Mouse (Mus musculus): ENCODE measurements around the gene Pgpep1.

The Pgpep1 gene

DNA sequence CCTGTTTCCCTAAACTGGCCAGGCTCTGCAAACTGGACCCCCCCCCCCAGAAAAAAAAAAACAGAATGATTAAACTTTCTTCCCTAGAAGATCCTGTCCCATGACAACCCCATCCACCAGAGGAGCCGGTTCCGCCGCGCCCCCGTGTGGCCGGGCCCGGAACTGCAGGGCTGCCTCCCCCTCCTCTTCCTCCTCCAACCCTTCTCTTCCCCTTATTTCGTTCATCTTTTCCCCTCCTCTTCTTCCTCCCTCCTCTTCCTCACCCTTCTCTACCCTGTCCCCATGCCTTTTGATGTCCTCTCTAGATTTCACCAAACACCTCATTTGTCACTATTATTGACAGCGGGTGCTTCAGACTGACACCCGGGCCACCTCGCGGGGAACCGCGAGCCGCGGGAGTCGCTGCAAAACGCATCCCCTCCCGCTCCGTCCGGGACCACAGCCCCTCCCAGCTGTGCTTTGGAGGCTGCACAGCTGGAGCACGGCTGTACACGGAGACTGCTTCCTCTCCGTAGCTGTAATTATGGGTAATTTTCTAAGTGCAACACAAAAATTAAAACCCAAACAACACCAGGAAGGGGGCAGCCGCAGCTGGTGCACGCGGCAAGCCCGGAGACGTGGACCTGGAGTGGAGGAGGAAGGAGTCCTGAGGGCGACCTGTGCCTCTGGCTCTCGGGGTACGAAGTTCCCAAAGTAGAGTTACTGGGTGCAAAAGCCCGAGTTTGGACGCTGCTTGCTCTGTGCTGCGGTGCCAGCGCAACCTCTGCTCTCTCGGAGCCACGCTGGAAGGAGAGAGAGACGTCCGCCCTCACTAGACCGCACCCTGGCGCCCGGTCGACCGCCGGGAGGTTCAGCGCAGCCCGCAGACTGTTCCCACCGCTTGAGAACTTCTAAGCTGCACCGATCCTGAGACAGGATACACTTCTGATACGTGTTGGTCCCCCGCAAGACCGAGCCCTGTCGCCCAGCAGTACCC, 49.1 kb downstream of the Pgpep1 start:
- in situ Hi-C loops (cut with MboI, MseI): loop anchor here (5.0 to 10.0 kb wide), 2 partner anchors 86 to 1816 kb away; partner anchors contain the start of gene Jund (in 1 of the 2)

DNA sequence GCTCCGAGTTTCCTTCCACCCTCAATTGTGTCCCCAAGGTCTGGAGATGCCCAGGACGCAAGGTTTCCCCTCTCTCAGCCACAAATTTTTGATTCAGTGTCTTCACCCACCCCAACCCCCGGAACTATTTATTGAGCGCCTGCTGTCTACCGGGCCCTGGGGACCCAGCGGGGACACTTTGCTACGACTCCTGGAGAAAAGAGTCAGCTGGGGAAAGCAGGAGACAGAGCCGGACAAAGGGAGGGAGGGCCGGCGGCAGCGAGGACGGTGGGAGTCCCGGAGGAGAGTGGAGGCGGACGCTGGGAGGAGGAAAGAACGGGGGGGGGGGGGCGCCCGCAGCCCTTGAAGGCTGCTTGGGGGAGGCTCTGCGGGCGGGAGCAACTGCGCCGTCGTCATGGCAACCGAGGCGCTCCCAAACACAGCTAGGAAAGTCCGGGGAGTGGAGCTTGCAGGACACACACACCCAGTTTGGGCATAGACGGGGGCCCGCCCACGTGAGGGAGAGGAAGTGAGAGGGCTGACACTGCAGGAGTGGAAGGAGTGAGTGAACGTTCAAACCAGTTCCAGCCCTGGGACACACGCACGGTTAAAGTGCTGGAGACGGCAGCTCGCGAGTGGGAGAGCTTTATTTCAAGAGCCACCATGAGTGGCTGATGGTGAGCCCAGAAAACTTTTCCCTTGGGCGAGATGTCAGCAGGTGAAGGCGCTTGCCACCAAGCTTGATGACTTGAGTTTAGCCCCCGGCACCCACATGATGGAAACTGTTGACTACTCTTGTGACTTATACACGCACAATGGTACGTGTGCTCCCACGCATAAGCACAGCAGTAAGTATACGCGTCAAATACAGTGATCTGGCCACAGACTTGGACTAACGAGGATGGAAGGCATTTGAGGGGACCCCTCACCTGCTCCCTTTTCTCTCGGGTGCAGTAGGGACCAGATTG, 50.1 kb downstream of the Pgpep1 start:
- in situ Hi-C loops (cut with MboI, MseI): loop anchor here (5.0 to 10.0 kb wide), 2 partner anchors 87 to 1815 kb away; partner anchors contain the start of gene Jund (in 1 of the 2)

DNA sequence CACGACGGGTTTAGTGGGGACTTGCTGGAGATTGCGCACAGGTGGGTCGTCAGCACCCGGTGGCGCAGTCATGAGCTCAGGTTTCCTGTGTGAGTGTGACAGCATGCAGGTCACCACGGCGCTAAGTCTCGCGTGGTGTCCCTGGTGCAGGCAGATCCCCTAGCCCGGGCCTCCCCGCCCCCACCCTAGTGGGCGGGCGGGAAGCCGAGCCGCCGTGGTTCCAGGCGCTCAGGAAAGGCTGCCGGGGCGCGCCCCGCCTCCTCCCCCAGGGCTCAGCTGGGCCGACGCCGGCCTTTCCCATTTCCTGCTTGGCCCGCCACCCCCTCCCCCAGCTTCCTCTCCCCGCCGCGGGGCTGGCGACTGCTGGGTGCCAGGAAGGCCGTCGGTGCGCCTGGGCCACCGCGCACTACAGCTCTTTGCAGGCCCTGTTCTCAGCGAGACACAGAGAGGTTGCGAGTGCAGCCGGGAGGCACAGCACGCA, 50.8 kb downstream of the Pgpep1 start:
- in situ Hi-C loops (cut with MboI, MseI): no loop called here

DNA sequence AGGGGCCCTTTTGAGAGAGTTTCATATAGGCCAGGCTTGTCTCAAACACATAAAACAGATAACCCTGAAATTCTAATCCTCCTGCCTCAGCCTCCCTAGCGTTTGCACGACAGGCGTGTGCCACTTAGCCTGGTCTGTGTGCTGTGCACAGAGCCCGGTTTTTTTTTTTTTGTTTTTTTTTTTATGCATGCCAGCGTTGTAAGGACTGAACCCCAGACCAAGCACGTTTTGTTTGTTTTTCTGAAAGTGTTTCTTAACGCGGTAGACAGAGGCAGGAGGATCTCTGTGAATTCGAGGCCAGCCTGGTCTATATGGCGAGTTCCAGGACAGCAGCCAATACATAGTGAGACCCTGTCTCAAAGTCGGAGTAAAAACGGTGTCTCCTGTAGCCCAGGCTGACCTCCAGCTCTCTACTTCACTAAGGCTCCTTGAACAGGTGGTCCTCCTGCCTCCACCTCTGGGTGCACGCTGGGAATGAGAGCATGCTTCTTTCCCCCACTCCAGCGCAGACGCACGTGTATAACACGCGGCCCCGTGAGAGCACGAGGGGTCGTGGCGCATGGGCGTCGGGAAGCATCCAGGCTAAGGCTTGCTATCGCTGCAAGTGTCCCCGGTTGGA, 51.3 kb downstream of the Pgpep1 start, which contains the start of gene Ssbp4:
Gene Ssbp4 (minus strand): TSS at position 124 of the 619 bp plus-strand sequence.
- in situ Hi-C loops (cut with MboI, MseI): no loop called here

DNA sequence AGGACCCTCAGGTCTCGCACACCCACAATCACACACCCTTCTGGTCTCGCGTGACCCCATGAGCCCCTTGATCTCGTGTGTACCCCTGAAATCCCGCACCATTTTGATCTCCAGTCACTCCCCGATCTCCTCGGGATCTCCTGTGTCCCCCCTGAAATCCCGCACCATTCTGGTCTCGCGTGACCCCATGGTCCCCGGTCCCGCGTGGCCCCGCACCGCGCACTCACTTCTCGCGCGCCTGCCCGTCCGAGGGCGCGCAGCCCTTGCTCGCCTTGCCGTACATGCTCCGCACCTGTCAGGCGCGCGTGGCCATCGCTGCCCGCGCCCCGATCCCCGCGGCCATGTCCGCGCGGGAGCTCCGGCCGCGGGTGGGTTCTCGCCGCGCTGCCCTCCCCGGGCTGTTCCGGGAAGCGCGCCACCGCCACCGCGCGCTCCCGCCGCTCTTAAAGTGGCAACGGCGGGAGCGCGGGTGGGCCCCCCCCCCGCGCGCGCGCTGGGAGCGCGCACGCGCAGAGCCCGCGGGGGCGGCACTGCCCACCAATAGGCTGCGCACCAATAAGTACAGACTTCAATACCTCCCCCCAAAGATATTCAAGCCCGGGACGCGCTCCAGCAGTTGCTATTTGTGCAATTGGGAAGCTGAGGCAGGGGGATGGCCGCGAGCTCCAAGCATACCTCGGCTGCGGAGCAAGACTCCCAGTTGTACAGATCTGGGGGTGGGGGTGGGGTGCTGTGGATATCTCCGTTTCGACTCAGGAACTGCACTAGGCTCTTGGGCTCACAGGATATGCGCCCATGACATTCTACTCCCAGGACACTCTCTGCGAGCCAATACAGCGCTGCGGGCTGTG, 52.1 kb downstream of the Pgpep1 start:
- in situ Hi-C loops (cut with MboI, MseI): no loop called here

DNA sequence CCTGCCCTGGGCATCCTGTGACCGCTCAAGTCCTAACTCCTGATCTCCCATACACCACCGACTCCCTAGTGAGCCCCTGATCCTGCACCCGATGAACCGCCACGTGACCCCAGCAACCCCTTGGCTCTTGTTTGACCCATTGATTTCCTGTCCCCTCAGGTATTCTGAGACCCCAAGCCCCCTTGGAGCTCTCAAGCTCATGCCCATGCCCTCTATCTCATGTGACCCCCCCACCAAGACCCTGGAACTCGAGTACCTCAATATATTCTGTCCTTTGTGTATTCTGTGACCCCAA, 52.6 kb downstream of the Pgpep1 start:
- in situ Hi-C loops (cut with MboI, MseI): no loop called here

DNA sequence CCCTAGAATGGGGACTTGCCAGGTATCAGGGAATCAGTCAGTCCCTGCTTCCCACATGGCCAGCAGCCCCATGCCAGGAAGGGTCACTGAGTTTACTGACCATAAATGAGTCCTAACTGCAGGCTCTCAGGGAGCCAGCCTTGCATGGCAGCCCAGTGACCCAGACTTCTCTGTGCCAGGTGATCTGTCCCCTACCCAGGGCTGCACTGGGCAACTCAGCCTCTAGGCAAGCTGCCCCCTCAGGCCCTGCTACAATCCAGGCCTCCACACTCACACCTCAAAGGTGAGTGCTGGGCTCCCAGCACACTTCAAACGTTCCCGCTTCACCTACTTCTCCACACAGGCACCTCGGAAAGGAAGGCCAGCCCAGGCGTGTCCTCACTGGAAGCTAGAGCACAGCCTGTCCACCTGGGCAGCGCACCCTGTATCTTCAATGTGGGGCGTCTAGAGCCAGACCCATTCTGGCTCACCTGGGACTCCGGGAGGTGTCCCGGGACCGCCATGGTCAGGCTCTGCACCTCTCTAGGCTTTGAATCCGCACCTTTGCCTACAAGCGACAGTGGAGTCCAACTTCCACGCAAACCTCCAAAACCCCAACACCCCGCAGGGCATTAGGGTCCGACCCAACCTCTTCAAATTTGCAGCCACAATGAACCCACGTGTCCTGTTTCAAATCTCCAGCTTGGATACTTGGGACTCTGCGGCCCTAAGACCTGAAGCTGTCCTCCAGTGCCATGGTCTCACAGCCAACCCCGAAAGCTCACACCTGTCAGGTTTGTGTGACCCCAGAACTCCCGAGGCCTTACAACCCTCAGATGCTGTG, 53.2 kb downstream of the Pgpep1 start:
- in situ Hi-C loops (cut with MboI, MseI): no loop called here

DNA sequence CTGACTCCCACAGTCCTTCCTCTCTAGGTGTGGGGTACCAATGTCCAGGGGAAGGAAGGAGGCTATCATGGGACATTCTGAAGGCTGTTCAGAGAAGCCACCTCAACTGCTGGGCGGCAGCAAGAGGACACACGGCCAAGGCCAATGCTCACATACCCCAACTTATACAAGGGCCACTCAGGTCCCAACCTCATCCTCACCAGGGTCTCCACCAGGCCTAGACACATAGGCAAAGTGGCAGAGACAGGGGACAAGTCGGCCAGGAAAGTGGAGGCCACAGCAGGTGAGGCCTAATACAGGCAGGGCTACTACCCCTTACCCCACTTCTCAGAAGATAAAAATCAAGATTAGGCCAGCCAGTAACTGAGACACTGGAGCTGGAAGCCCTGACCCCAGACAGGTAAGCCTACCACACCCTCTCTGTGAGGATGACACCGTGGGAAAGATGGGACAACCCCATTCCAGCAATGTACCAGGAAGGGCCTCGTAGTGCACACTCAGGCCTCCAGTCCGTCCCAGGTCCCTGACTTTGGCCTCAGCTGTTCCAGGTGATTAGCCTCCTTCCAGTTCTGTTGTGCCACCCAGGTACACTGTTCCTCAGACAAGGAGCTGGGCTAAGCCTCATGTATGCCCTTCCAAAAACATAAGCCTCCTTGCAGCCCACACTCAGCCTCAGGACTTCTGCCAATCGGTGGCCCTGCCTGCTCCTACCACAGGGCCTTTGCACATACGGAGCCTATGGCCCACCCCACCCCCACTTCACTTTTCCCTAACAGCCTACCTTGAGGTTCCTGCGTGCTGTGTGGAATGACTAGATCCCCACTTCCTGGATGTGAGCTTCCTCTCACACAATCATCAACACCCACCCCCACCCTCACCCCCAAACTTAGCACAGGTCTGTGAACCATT, 54.1 kb downstream of the Pgpep1 start:
- in situ Hi-C loops (cut with MboI, MseI): no loop called here

DNA sequence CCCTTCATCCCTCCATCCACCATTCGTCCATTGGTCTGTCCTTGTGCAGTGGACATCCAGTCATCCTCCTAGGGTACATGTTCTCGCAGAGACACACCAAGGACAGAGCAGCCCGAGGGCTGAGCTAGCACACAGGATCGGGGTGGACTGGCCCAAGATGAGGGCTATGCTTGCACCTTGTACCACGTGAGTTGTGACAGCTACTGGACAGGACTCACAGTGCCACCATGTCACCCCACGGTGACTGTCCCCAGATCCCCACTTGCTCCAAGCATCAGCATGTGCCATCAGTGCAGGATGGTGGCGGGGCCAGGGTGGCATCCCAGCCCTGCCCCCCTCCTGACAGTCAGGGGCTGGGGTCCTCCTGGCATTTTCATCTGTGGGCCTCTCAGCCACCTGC, 55.6 kb downstream of the Pgpep1 start:
- in situ Hi-C loops (cut with MboI, MseI): loop anchor here in 1 of 2 experiments (5.0 kb wide), 1 partner anchor 92 kb away; the partner anchor contains the start of gene Uba52

DNA sequence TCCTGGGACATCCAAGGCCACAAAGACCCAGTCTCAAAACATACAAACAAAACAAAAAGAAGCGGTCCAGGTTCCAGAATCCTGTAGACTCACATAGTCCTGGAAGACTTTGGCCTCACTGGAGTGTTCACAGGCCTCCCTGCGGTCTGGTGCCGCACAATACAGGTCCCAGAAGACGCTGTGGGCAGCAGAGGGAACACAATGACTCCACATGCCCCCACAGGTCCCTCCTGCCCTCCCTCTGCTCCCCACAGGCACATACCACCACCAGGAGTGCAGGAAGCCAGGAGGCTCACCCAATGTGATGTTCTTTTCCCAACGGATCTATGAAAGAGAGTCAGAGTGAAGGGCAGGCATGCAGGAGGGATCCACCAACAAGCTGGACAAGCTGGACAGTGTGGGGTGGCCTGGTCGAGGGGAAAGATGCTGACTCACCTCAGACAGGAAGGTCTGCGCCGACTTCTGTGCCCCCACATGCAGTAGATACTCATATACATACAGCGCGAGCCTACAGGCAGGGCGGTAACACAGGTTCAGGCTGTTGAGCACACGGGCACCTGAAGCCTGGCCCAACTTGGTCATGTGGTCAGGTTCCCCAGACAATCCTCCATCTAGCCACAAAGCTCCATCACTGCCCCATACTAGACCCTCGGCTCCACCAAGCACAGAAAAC, 57.9 kb downstream of the Pgpep1 start:
- in situ Hi-C loops (cut with MboI, MseI): loop anchor here in 1 of 2 experiments (5.0 kb wide), 1 partner anchor 90 kb away; the partner anchor contains the start of gene Uba52

DNA sequence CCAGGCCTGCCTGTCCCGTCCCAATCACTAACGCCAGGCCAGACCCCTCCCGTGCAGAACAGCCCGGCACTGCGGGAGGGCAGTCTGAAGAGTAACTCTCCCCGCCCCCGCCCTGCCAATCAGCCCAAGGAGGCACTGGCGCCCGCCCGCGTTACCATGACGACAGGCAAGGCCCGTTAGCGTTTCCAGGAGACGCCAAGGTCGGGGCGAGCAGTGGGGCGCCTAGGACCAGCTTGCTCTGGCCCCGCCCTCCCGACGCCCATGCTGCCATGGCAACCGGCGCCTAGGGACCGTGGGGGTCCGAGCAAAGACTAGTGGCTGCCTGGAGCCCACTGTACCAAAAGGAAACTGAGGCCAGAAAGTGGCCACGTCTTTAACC, 58.9 kb downstream of the Pgpep1 start:
- in situ Hi-C loops (cut with MboI, MseI): loop anchor here in 1 of 2 experiments (5.0 kb wide), 1 partner anchor 89 kb away; the partner anchor contains the start of gene Uba52

DNA sequence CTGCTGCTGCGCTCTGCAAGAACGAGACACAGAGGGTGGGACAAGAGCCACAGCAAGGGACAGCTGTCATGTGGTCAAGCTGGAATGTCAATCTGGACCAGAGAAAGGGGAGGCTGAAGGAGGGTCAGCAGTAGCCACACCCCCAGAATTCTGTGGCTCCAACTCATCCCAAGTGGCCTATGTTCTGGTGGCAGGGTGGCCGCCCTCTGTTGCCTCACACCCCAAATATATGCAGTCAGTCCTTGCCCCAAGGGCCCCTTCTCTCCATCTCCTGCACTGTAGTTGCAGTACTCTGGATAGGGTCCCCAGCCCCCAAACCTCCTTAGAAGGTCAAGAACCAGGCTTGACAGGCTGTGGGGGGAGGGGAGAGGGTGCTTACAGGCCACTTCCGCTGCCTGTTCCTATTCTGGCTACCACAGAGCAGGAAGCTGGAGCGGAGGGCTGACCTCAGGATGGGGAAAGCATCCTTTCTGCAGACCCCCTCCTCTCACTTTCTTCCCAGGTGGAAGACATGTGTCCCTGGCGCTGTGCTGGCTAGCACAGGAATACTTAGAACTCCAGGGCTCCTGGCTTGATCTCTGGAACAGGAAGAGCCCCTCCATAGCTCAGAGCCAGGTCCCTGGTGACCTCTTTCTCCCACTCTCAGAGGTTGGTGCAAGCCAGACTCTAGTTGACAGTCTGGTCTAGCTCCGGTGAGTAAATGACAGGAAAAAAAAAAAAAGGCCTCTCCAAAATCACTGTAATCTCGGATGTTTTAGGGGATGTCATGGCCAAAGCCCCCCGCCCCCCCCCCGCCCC, 59.5 kb downstream of the Pgpep1 start:
- in situ Hi-C loops (cut with MboI, MseI): loop anchor here in 1 of 2 experiments (5.0 kb wide), 1 partner anchor 88 kb away; the partner anchor contains the start of gene Uba52

DNA sequence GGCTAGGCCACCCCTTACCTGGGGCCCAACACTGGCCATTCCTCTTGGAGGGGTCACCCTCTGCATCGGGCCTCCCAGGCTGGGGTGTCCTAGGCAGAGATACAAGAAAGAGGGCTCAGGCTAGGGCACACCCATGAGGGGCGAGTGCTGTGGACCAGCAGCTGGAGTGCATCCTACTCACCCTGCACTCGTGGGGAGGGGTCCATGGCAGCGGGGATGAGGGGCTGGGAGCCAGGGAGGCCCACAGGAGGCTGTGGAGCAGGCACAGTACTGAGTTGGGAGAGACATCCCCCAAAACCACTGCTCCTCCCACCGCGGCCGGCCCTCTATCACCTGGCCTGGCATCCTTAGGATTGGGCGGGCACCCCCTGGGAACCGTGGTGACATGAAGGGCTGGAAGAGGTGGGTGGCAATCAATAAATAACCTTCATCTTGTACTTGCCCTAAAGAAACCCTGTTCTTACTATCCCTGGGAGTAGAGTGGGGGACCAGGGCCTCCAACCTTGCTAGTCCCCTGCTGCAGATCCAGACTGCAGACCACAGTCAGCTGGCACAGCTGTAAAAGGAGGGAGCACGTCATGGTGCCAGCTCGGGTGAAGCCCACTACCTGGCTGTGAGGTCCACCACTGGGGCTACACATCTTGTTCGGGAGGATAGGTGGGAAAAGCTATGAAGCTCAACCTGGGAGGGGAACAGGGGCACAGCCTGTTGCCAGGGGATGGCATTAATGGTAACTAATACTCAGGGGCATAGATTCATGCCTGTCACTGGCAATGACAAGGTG, 60.5 kb downstream of the Pgpep1 start:
- in situ Hi-C loops (cut with MboI, MseI): loop anchor here in 1 of 2 experiments (5.0 kb wide), 1 partner anchor 87 kb away; the partner anchor contains the start of gene Uba52

DNA sequence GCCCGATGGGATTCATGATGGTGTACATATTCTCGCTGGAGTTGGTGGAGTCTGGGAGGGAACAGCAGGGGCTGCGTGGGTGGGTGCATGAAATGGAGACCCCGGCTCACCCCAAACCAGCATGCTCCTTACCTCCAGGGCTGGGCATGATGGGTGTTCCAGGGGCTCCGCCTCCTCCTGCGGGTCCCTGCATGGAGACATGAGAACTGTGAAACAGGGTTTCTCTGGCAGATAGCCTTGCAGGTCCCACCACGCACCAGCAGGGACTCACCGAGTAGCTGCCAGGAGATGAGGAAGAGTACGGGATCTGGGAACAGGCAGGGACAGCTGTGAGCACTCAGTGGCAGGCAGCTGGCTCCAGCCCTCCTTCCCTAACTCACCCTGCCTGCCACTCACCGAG, 61.5 kb downstream of the Pgpep1 start:
- in situ Hi-C loops (cut with MboI, MseI): no loop called here

DNA sequence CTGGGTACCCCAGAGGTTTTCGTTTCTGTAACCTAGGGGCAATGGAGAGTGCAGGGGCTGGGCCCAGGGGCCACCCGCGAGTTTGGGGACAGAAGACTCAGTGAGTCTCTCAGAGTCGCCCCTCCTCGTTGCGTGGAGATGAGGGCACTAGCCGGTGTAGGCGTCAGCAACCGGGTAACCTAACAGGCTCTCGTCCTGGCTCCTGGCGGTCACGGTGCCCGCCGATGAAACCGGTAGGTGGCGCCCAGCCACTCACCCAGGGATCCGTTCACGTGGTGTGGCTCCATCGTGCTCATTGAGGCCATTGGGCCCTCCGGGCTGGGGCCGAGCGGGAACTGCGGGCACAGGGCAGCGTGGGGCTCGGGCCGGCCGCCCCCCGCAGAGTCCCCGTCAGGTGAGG, 61.9 kb downstream of the Pgpep1 start:
- in situ Hi-C loops (cut with MboI, MseI): no loop called here
